Mouse (Mus musculus): ENCODE results near the gene Arel1.
A peak's percentile ranks its signal among the peaks of the same experiment; 100 is the strongest.

The Arel1 gene

DNA sequence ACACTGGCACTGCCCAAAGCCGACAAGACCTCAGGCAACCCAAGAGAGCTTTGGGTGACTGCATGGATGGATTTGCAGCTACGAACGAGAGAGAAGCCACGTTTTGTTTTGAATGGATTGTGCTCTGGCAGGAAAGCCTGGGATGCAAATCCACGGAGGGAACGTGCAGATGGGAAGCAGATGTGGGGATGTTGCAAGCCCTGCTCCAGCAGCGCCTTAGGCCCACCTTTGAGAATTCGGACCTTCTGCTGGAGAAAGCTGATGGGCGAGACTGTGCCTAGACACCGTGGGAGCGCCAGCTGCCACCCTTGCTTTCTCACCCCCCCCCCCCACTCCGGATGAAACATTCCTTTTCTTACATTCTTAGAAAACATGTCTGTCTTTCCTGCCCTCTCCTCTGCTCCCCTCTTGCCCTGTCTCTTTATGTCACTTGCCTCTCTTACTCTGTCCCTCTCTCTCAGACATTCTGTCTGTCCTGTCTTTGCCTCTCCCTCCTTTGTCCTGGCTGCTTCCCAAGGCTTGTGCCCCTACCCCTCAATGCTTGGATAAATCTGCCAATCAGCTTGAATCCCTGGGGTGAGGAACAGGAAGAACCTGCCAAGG, 63.6 kb downstream of the Arel1 start:
- peak; percentile 33 to 53 for DNase-seq

DNA sequence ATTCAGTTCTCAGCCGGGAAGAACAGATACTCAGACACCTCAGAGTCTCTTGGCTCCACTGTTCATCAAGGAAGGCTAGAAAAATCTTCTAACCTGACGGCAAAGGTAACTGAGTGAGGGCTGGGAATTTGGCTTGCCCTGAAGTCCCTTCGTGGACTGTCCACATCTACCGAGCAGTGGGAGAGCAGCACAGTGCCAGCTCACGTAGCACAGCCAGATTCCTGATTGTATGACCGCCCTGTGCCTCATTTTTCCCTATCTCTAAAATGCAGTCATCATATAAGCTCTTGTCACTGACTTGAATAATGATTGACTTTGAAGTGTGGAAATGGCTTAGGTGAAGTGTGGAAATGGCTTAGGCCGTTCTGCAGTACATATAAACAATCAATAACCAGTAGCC, 66.3 kb downstream of the Arel1 start:
- peak; percentile 21 to 56 for DNase-seq

DNA sequence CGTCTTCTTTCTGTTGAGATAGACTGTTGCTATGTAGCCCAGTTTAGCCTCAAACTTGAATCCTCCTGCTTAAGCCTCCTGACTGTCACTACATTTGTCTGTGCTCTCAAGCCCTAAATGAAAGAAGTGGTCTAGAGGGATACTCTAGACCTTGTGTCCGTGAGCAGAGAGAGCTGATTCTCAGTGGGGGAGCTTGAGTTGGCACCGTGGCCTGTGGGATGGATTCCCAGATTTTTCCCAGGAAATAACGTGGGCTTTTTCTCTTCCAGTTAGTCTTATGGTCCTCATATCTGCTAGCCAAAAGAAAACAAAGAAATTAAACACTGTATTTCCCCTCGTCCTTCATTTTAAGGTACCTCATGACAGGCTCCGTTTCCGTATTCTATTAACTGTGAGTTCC, 70.4 kb downstream of the Arel1 start:
- peak; percentile 54 to 59 for DNase-seq

GRCm38 (mm10) chr12:84897322-84897721, 73.4 kb downstream of the Arel1 start:
- no peak for DNase-seq

DNA sequence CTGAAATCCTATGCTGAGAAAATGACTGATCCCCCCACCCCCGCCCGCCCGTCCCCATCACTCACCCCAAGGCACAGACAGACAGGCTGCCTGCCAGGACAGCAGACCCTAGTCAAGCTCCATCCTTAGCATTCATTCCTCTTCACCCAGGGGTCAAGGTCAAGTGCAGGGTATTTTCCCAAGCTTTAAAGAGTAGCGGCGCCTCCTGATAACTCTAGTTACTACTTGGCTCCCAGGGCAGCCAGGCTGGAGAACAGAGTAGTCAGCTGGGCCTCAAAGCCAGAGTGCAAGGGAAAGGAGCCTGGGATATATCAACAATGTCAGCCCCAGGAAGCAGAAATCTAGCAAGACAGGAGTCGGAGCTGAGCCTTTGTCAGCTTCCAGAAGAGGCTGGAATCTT, 74.5 kb downstream of the Arel1 start:
- no peak for DNase-seq

GRCm38 (mm10) chr12:84893648-84894628, 76.8 kb downstream of the Arel1 start:
- DNase-seq, result no peak

GRCm38 (mm10) chr12:84890289-84890688, 80.4 kb downstream of the Arel1 start:
- no peak for DNase-seq

DNA sequence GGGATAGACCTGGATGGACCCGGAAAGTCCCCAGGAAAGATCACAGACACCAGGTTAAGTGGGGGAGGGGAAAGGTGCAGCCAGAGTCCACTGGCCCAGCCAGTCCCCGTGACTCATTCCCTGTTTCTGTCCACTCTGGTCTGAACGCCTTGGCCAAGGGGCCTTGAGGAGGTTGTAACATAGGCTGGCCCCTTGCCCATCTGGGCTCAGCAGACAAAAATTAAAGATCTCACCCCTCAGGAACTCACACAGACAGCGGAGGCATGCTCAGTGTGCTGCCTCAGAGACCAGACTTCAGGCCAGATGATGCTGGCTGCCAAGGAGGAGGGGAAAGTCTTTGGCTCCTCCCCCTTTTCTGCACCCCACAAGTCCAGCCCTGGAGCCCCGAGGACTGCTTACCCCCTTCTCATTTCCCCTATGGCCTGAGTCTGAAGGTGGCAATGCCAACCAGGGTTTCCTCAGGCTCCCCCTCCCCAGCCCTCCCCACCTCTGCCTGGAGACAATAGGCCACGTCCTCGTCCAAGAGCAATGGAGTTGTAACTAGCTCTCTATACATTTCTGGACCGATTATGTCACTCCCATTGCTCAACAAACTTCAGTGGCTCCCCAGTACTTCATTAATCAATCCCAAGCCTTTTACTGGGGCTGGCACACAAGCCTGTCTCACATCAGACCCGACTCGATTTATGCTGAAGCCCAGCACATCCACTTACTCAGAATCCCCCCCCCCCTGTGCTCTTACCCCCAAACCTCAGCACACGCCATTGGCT, 85.4 kb downstream of the Arel1 start:
- no peak for DNase-seq

GRCm38 (mm10) chr12:84884423-84885076, 86.2 kb downstream of the Arel1 start:
- no peak for DNase-seq

- DNase-seq, result no peak
These were observed 87.9 kb downstream of the Arel1 start for GRCm38 (mm10) chr12:84882796-84883195.

GRCm38 (mm10) chr12:84880091-84880490, 90.6 kb downstream of the Arel1 start:
- DNase-seq, result peak; percentile 87 to 92

- DNase-seq, result peak; percentile 94 to 97
These were observed 94.1 kb downstream of the Arel1 start, which contains the start of gene Ltbp2 for GRCm38 (mm10) chr12:84876481-84877121. Gene Ltbp2, minus strand, starts transcription at chr12:84876532.

- DNase-seq, result peak; percentile 59 to 63
These were observed 94.8 kb downstream of the Arel1 start for GRCm38 (mm10) chr12:84875761-84876480.

DNA sequence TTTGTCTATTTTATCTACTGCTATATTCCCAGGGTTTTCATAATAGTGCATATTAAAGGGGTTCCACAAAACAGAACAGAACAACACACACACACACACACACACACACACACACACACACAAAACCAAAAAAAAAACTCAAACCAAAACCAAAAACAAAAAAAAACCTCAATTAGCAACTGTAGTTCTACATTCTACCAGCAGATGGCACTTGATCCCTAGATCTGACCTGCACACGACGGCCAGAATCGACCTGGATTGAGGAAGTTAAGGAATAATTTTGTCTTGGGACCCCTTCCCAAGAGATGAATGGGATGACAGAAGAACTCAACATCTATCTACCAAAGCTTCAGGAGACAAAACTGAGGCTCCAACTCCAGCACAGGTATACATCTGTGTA, 97.3 kb downstream of the Arel1 start:
- DNase-seq, result peak; percentile 55 to 68

GRCm38 (mm10) chr12:84872310-84872709, 98.4 kb downstream of the Arel1 start:
- DNase-seq, result no peak
